Mouse (Mus musculus) heart, postnatal 0 days (tissue): ENCODE measurements around the gene Ap4s1. TPM values are rescaled to one million over a fixed set of nuclear protein-coding genes. Genes with fewer than 3 reads are reported as not detected.

ENCODE experiments used
- ATAC-seq: fragments of 200-750 bp; cut with Nextera tagmentation; 2 replicates; pipeline ENCODE4 v1.8.0; 2017; ENCODE audit warnings: low read depth, moderate number of reproducible peaks, moderate library complexity; ENCODE audit not compliant: insufficient read depth
- DNase-seq: peaks from one replicate; pipeline ENCODE4 v3.0.0-alpha.2; 2016; ENCODE audit warnings: low spot score
- H3K27ac ChIP-seq: fragments of 300-500 bp; sonication (generic); 2 replicates; pipeline ENCODE4 v1.5.1; 2014; ENCODE audit warnings: low read depth, mild to moderate bottlenecking
- H3K27me3 ChIP-seq: fragments of 300-500 bp; sonication (generic); 2 replicates; pipeline ENCODE4 v1.6.1; 2014; ENCODE audit warnings: low read length, mixed read lengths; ENCODE audit not compliant: control insufficient read depth, insufficient read depth
- H3K36me3 ChIP-seq: fragments of 300-500 bp; sonication (generic); replicated peaks from 2 replicates; pipeline ENCODE4 v1.6.1; 2014; ENCODE audit warnings: low read length, mixed read lengths; ENCODE audit not compliant: control insufficient read depth, insufficient read depth
- H3K4me1 ChIP-seq: fragments of 300-500 bp; sonication (generic); 2 replicates; pipeline ENCODE4 v1.6.1; 2014; ENCODE audit warnings: antibody characterized with exemption; ENCODE audit not compliant: control insufficient read depth, insufficient read depth
- H3K4me2 ChIP-seq: fragments of 300-500 bp; sonication (generic); 2 replicates; pipeline ENCODE4 v1.6.1; 2014; ENCODE audit warnings: low read depth, mild to moderate bottlenecking, low read length, moderate library complexity
- H3K4me3 ChIP-seq: fragments of 300-500 bp; sonication (generic); 2 replicates; pipeline ENCODE4 v1.5.1; 2014; ENCODE audit warnings: low read depth, low read length
- H3K9ac ChIP-seq: fragments of 300-500 bp; sonication (generic); replicated peaks from 2 replicates; pipeline ENCODE4 v1.6.1; 2014; ENCODE audit warnings: low read depth, low read length, mixed read lengths
- H3K9me3 ChIP-seq: fragments of 300-500 bp; sonication (generic); replicated peaks from 2 replicates; pipeline ENCODE4 v1.6.1; 2016; ENCODE audit warnings: low read length; ENCODE audit not compliant: control insufficient read depth
- CTCF ChIP-seq: IDR thresholded peaks from 2 replicates; pipeline ENCODE4 v1.5.1; 2016; ENCODE audit warnings: antibody characterized with exemption, control low read depth, low read depth
- EP300 ChIP-seq: IDR thresholded peaks from 2 replicates; pipeline ENCODE4 v1.6.1; 2016; ENCODE audit warnings: antibody characterized with exemption, low read depth
- WGBS: fragments of 180-500 bp; shearing (Covaris S2); extraction: QIAGEN DNeasy Blood & Tissue Kit; methylation state at CpG from one replicate; pipeline ENCODE4 v1.1.7; 2014; 5-methylcytosine and 5-hydroxymethylcytosine counted together
- polyA plus RNA-seq: library from polyadenylated mRNA; unstranded; fragments of >200 nt; fragmentation: Nextera tagmentation; extraction: Ambion mirVana; gene quantifications from 2 replicates; pipeline ENCODE4 v1.2.1, GENCODE M21; 2015
- total RNA-seq: library from RNA; depleted of rRNA; stranded (reverse); fragments of >200 nt; gene quantifications from 2 replicates; pipeline ENCODE4 v1.2.3, GENCODE M21; 2014; ENCODE audit warnings: low replicate concordance

The Ap4s1 gene
- total and polyA plus RNA-seq, 2 experiments from 2014 or later: 25.0 to 47.1 TPM

GRCm38 (mm10) chr12:51663908-51664307 lies 26.9 kb upstream of the Ap4s1 start:
- ATAC-seq (no peak), DNase-seq (no peak)
- TF ChIP-seq EP300 (no peak), CTCF (no peak)

DNA sequence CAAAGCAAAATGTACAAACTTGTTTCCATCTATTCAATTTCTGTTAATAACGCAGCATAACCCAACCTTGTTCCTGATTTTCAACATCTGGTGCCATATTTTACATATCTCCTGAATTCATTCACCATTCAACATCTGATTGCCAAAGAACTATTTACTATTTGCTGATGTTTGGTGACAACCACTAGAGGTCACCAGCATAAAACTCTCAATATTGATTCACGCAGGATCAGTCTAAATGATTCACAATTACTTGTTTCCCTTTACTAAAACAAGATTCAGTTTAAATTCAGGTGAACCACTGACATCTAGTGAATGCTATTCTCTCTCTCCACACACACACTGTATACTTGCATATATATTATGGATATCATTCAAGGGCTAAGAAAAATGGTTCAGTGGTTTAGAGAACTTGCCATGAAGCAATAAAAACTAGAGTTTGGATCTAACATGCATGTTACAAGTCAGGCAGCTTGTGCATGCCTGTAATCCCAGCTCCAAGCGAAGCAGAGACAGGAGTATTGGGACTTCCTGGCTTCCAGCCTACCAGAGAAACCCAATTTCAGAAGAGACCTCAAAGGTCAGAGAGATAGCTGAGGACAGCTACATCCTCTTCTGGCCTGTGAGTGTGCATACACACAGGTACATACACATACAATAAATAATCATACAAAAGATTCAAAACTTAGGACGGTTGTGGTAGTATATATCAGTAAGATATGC lies 24.0 kb upstream of the Ap4s1 start:
- DNase-seq (peak; percentile 50), ATAC-seq (no peak)
- TF ChIP-seq EP300: no peak
- peak; percentile 60 for TF ChIP-seq CTCF
- 52% methylated on average over 4 of the region's 4 CpGs for WGBS
- H3K9ac ChIP-seq: no peak overlapping the region
- H3K4me3 ChIP-seq: no peak overlapping the region
- no peaks in the 10 kb centered on the region for H3K9me3 ChIP-seq
- peaks cover 13% of the 10 kb centered on the region; the same call in 1 of the 2 replicates for H3K4me1 ChIP-seq
- no peaks in the 10 kb centered on the region for H3K36me3 ChIP-seq
- no peak overlapping the region for H3K4me2 ChIP-seq
- H3K27me3 ChIP-seq: no peaks in the 10 kb centered on the region
- peak overlapping the region; percentile 15; the same call in 1 of the 2 replicates for H3K27ac ChIP-seq

More at GRCm38 (mm10) chr12:51663908-51664307, 26.9 kb upstream of the Ap4s1 start:
- Histone ChIP-seq H3K9me3 (no peaks in the 10 kb centered on the region), H3K4me2 (no peak overlapping the region), H3K4me3 (no peak overlapping the region), H3K9ac (no peak overlapping the region), H3K27me3 (no peaks in the 10 kb centered on the region), H3K36me3 (no peaks in the 10 kb centered on the region), H3K27ac (no peak overlapping the region), H3K4me1 (peaks cover 4% of the 10 kb centered on the region; the same call in 1 of the 2 replicates)

DNA sequence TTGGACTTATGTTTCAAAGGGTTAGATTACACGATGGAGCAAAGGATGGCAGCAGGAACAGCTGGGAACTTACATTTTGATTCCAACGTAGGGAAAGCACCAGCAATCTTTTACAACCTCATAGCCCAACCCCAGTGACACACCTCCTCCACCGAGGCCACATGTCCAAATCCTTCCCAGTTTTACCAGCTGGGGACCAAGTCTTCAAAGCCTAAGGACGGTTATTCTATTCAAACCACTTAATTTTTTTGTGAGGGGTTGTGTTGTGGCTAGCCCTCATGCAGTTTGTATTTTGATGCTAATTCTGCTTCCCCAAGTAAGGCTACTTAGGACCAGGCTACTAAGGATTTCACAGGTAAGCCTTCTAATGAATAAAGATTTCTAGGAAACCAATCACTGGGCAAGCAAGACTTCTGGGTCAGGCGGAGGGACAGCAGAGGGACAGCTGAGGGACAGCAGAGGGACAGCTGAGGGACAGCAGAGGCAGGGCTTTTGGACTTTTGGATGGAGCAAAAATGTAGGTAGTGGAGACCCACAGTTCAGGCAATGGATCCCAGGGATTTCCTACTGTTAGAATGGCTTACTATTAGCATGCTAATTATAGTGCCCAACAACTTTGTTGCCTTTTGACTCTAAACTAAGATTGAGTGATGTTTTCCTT lies 19.5 kb upstream of the Ap4s1 start:
- no peak overlapping the region for H3K27ac ChIP-seq

DNA sequence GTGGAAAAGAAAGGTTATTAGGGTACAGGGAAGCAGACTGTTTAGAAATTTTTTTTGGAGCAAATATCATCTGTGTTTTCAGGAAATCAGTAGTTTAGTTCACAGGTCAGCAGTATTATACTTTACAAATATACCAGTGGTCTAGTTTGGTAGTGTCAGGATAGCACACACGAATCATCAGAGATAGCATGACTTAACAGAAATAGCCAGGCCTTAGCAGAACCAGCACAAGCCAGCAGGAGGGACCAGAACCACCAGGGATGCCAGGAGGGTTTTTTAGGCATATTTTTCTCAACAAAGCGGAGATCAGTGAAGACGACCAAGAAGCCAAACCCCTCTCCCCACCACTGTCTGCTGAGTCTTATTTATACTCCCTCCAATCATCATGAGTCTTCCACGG lies 17.6 kb upstream of the Ap4s1 start:
- Histone ChIP-seq H3K9me3 (no peaks in the 10 kb centered on the region), H3K4me1 (peaks cover 59% of the 10 kb centered on the region), H3K9ac (no peak overlapping the region), H3K4me3 (no peak overlapping the region), H3K36me3 (no peaks in the 10 kb centered on the region), H3K4me2 (no peak overlapping the region), H3K27ac (no peak overlapping the region), H3K27me3 (no peaks in the 10 kb centered on the region)
- TF ChIP-seq CTCF: no peak
- TF ChIP-seq EP300: no peak
- ATAC-seq (no peak), DNase-seq (no peak)
- WGBS: 45% methylated on average over 4 of the region's 4 CpGs

More for the DNA sequence above, 19.5 kb upstream of the Ap4s1 start:
- Histone ChIP-seq H3K27me3 (no peaks in the 10 kb centered on the region), H3K9ac (no peak overlapping the region), H3K36me3 (no peaks in the 10 kb centered on the region), H3K9me3 (no peaks in the 10 kb centered on the region), H3K4me1 (peaks cover 50% of the 10 kb centered on the region), H3K4me3 (no peak overlapping the region), H3K4me2 (no peak overlapping the region)
- no peak for DNase-seq
- no peak for TF ChIP-seq CTCF
- ATAC-seq: no peak
- 50% methylated on average over 5 of the region's 5 CpGs for WGBS

- Histone ChIP-seq H3K4me1 (peaks cover 69% of the 10 kb centered on the region), H3K9ac (no peak overlapping the region), H3K9me3 (no peaks in the 10 kb centered on the region), H3K36me3 (no peaks in the 10 kb centered on the region), H3K4me3 (no peak overlapping the region), H3K27me3 (no peaks in the 10 kb centered on the region), H3K4me2 (no peak overlapping the region), H3K27ac (no peak overlapping the region)
- no peak for TF ChIP-seq EP300
- TF ChIP-seq CTCF: no peak
- 26% methylated on average over 2 of the region's 2 CpGs for WGBS
- ATAC-seq (no peak), DNase-seq (no peak)
Observed at GRCm38 (mm10) chr12:51676442-51676841, 14.4 kb upstream of the Ap4s1 start.
